ENCODE assay signal across 10 mouse cellular contexts in the genomic region with DNA sequence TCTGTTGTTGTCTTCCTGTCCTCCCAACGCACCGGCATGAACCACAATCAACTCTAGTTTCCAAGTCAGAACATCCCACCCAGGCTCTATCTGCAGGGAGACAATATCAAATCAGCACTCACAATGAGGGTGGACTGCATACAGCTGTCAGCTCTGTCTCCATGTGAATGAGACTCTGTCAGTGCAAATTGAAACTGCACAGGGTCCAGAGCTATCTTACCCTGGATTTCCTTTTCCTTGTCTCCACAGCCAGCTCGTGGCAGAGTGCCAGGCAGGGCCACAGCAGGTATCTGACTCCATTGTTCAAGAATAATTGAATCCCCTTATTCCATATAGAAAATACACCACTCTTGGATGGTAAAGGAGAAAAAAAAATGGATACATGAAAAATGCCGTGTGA.
DNase-seq lines count a peak whose midpoint lies in the region; ATAC-seq and TF ChIP-seq lines count a peak whose summit lies in the region.
"Had no signal": no experiment of that assay in that cellular context is flagged by ENCODE, and none has a peak within 500 bp of the region (broad histone marks: within the 10 kb centered on the region; RNA-seq: fewer than 3 reads in every experiment).

No protein-coding gene starts in this region.

- no peak for DNase-seq in forebrain, postnatal 0 days
- peak; percentile 35 to 54 for DNase-seq in kidney, postnatal 25 days
- no peak for DNase-seq in kidney, adult 11 months
- peak; percentile 16 for DNase-seq in cerebellum, adult 11-12 months
- DNase-seq in yolk sac, embryonic 10.5 days (ENCODE audit: low spot score), result no peak
- DNase-seq in spleen, postnatal 10 days (ENCODE audit: low spot score in 2 of 2), result no peak
- DNase-seq: gastrocnemius, postnatal 36 days had no signal

- no peaks in the 10 kb centered on the region for H3K36me3 ChIP-seq in forebrain, embryonic 12.5 days (replicated peaks)
- H3K36me3 ChIP-seq in forebrain, postnatal 0 days (ENCODE audit: insufficient read depth), result no peaks in the 10 kb centered on the region
- H3K36me3 ChIP-seq in forebrain, embryonic 15.5 days, result no peaks in the 10 kb centered on the region
- H3K36me3 ChIP-seq: intestine, embryonic 15.5 days had no signal

- TF ChIP-seq CTCF in forebrain, postnatal 0 days (IDR thresholded peaks at IDR 0.05; ENCODE audit: low read depth), result no peak

- no peaks in the 10 kb centered on the region for H3K9me3 ChIP-seq in forebrain, embryonic 12.5 days
- H3K9me3 ChIP-seq in forebrain, postnatal 0 days (ENCODE audit: low read length), result no peaks in the 10 kb centered on the region
- no peaks in the 10 kb centered on the region for H3K9me3 ChIP-seq in forebrain, embryonic 15.5 days
- H3K9me3 ChIP-seq: intestine, embryonic 15.5 days had no signal

- peaks cover 24% of the 10 kb centered on the region for H3K4me1 ChIP-seq in forebrain, embryonic 12.5 days
- no peaks in the 10 kb centered on the region for H3K4me1 ChIP-seq in forebrain, postnatal 0 days (ENCODE audit: insufficient read depth)
- peaks cover 29% of the 10 kb centered on the region for H3K4me1 ChIP-seq in forebrain, embryonic 15.5 days
- H3K4me1 ChIP-seq: intestine, embryonic 15.5 days had no signal

- peak overlapping the region; percentile 38; the same call in 1 of the 2 replicates for H3K27ac ChIP-seq in forebrain, embryonic 12.5 days
- H3K27ac ChIP-seq in forebrain, postnatal 0 days (ENCODE audit: low read depth, low read length), result no peak overlapping the region
- 0 out of 2 replicates have a peak overlapping the region, but pooled peaks have one; percentile 8 for H3K27ac ChIP-seq in forebrain, embryonic 15.5 days (replicated peaks)
- H3K27ac ChIP-seq: intestine, embryonic 15.5 days had no signal

- H3K27me3 ChIP-seq in forebrain, embryonic 12.5 days, result no peaks in the 10 kb centered on the region
- no peaks in the 10 kb centered on the region for H3K27me3 ChIP-seq in forebrain, postnatal 0 days (ENCODE audit: insufficient read depth, low read length)
- no peaks in the 10 kb centered on the region for H3K27me3 ChIP-seq in forebrain, embryonic 15.5 days
- H3K27me3 ChIP-seq: intestine, embryonic 15.5 days had no signal

- no peak overlapping the region for H3K4me2 ChIP-seq in forebrain, embryonic 12.5 days
- H3K4me2 ChIP-seq in forebrain, postnatal 0 days (ENCODE audit: low read depth), result no peak overlapping the region
- no peak overlapping the region for H3K4me2 ChIP-seq in forebrain, embryonic 15.5 days (replicated peaks)
- H3K4me2 ChIP-seq: intestine, embryonic 15.5 days had no signal

- ATAC-seq in forebrain, embryonic 12.5 days (ENCODE audit: low FRiP score), result peak; percentile 63
- no peak for ATAC-seq in forebrain, postnatal 0 days
- 0 out of 2 replicates have a peak, but pooled peaks have one; percentile 36 for ATAC-seq in forebrain, embryonic 15.5 days (replicated peaks)
- ATAC-seq: intestine, embryonic 15.5 days had no signal

- WGBS in forebrain, embryonic 12.5 days, result 50% methylated on average over 4 of the region's 4 CpGs
- WGBS in forebrain, postnatal 0 days, result 31% methylated on average over 4 of the region's 4 CpGs
- WGBS in forebrain, embryonic 15.5 days, result 30% methylated on average over 4 of the region's 4 CpGs

- H3K9ac ChIP-seq in forebrain, embryonic 12.5 days, result no peak overlapping the region
- no peak overlapping the region for H3K9ac ChIP-seq in forebrain, postnatal 0 days
- no peak overlapping the region for H3K9ac ChIP-seq in forebrain, embryonic 15.5 days (replicated peaks)
- H3K9ac ChIP-seq: intestine, embryonic 15.5 days had no signal

- H3K4me3 ChIP-seq in forebrain, embryonic 12.5 days (replicated peaks), result no peak overlapping the region
- no peak overlapping the region for H3K4me3 ChIP-seq in forebrain, postnatal 0 days (ENCODE audit: low read depth, low read length)
- no peak overlapping the region for H3K4me3 ChIP-seq in forebrain, embryonic 15.5 days
- H3K4me3 ChIP-seq: intestine, embryonic 15.5 days had no signal

Comparison
In these comparisons a context has a peak if more than half of its experiments do, and no peak if none do; other contexts are left out.
1. DNase-seq: peak in kidney, postnatal 25 days (2 of 2) and cerebellum, adult 11-12 months (single experiment); none in forebrain, postnatal 0 days (single experiment), kidney, adult 11 months (single experiment), yolk sac, embryonic 10.5 days (single experiment) and spleen, postnatal 10 days (0 of 2).